Mouse (Mus musculus) lung, postnatal 25 days (tissue): ENCODE data around the gene Klhdc7b.
A peak's percentile ranks its signal among the peaks of the same experiment; 100 is the strongest.

Experiments
- DNase-seq: peaks from one replicate; pipeline ENCODE4 v3.0.0; 2022; ENCODE audit warnings: low spot score

The Klhdc7b gene

DNA sequence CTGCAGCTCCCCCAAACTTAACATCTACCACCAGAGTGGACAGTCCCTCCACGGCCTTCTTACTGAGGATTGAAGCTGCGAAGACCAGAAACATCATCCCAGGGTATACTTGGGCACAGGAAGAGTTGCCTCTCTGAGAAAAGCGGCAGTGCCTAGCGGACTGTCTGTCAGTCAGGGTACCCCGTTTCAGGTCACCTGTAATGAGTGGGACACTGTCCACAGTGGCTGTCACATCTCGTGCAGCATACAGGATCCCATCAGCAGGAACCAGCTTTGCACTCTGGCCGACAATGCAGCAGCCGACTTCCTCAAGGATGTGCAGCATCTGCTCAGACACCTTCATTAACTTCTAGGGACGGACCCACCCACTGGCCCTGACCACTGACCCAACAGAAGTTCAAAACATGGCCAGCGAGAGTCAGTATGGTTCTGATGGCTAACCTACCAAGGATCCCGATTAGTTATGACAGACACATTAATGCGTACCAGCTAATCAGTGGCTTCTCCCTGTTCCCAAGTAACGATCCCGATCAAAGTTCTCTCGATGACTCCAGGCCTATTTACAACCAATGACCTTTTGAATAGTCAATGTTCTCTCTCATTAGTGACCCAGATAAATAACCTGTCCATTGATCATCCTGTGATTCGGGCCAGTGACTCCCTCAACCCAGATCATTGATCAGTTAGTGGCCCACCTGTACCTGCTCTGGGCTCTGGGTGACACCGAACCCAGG lies 9.7 kb upstream of the Klhdc7b start:
- no peak for DNase-seq

DNA sequence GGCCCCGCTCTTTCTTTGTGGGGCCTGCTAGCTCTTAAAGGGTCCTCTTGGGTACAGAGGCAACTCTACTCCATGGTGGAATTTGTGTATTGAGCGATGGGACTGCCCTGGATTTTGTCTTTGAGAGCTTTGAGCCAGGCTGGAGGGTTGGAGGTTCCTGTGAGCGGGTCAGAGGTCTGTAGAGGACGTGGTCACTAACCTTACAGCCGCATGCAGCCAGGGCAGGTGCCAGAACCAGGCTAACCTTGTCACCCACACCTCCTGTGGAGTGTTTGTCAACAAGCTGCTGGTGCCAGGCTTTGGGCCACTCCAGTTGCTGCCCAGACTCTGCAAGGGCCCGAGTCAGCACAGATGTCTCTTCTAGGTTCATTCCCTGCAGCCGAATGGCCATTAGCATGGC lies 8.7 kb upstream of the Klhdc7b start:
- DNase-seq, result no peak

DNA sequence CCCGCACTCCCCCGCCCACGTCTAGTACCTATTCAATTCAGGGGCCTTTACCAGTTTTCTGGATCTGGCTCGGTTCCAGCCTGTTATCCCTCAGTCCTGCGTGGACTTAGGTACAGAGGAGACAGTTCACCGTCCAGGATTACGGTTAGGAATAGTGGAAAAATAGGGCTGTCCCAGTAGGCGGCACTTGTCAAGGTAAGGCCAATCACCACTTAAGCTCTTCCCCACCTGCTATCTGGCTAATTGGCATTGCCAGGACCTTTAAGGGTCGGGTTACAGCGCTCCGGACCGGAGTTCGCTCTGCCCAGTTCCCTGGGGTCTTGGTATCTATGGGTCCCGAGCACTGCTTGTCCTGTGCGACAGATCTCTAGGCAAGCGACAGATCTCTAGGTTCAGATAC lies 7.8 kb upstream of the Klhdc7b start, which contains the start of gene Tymp:
Gene Tymp, minus strand, starts transcription at position 83 of the 400 bp plus-strand sequence.
- DNase-seq, result no peak

DNA sequence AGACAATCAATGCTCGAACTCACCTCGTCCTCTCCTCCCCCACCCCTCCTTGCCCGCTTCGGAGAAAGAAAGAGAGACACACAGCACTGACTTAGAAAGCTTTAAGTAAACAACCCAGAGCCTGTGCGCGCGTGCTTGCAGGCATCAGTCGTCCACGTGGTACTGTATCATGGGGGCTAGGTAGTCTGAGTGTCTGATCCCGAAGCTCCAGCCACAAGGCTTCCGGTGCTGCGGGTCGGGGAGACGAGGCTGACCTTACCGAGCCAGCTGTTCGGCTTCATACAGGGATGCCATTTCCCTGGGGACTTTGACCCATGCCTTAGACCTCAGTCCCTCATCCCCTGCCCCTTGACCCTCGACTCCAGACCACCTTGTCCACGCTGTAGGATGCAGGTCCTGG lies 7.4 kb upstream of the Klhdc7b start:
- no peak for DNase-seq

DNA sequence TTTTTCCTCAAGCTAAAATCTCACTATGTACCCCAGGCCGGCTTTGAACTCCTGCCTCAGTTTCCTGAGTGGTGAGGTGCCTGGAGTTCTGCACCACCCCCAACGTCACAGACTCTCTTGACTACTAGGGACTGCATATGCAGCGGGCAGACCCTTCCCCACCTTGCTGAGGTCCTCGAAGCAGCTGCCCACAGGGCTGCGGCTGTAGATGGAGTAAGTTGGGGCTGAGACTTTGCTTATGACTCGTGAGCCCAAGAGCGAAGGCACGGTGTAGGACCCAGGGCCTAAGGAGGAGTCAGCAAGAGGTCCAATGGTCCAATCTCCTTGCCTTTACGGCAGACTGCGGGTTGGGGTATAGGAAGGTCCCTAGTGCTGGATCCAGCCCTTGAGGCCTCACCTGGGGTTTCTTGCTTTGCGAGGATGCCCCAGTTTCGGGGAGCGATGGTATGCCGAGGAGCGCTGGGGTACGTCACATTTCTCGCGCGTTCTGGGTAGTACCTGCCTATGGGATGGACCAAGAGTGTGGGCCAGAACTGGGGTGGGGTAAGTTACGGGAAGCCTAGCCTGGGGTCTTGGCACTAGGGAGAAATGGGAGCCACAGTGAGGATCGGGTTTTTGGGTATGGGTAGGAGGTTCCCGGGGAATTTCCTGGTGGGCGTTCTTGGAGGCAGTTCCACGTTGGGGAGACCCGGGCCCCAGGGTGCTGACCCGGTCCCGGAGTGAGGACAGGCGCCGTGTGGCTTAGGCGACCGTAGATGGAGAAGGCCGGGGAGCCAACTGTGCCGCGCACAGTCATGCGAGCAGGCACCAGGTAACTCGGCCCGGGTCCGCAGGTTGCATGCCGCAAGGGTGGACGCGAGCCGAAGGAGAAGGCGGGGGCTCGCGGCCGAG lies 6.5 kb upstream of the Klhdc7b start:
- no peak for DNase-seq

DNA sequence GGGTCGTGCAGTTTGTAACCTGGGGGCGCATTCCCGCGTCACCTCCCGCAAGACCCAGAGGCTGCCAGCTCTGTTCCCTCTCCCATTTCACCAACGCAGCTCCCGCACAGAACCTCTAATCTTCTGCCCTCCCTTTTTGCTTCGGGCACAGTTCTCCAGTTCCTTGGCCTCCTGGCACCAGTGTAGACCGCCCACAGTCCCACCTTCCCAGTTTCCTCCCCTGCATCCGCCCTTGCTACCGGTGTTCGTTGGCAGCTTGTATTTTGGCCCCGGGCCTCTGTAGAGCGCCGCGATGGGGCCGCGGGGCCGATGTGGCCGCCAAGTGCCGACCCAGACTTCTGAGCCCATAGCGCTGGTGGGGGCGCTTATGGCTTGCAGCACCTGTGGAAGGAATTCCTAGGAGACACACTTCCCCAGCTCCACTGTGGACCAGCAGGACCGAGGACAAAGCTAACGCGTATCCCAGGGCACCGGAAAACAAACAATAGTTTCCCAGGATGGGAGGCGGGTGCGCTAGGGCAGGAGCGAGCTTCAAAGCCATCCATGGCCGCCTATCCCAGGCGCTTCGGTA lies 5.8 kb upstream of the Klhdc7b start, which contains the start of gene Odf3b:
Gene Odf3b, minus strand, starts transcription at position 452 of the 571 bp plus-strand sequence.
- DNase-seq, result peak; percentile 42

DNA sequence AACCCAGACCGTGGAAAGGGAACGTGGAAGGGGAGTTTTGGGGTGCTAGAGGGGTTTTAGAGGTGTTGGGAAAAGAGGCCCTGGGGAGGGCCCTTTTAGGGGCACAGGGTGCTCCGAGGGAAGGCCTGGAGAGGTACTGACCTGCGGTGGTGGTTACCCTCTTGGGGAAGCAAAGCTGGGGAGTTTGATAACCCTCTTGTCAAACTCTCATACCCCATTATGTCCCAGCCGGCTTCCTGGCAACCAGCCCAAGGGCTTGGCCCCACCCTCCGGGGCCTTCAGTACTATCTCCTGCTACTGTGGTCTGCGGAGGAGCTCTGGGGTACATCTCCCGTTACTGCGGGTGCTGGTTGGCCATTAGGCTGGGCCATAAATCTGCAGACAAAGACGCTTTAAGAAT lies 5.3 kb upstream of the Klhdc7b start:
- DNase-seq, result no peak

DNA sequence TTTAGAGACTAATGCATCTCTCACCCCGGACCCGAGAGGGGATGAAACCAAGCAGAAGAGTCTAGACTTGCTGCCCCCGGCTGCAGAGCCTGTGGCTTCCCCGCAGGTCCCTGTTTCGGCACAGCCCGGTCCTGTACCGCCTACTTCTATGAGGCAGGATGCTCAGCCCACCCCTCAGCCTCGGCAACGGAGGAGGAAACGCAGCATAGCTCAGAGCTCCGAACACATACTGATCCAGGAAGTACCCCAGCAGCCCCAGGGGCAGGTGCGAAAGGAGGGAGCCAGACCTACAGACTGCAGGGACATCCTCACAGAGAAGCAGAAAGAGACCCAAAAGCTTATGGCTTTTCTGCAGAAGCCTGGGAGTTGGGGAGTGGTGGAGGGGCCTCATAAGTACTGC lies 2.4 kb downstream of the Klhdc7b start:
- DNase-seq, result no peak

DNA sequence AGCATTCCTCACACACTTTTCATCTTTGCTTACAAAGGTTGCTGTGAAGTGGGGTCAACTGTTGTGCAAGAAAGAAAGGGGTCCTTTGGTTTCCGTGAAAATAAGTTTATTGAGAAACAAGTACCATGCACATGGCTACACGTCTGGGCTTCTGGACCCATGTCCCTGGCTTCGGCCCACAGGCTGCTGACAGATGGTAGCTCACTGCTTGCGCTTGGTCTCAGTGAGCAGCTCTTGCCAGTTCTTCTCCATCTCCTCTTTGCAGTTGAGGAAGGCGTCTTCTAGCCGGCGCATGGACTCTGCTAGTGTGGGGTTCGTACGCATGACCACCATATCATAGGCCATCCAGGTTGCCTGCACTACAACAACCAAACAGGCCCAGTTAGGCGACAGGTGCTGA lies 5.4 kb downstream of the Klhdc7b start:
- DNase-seq, result no peak

DNA sequence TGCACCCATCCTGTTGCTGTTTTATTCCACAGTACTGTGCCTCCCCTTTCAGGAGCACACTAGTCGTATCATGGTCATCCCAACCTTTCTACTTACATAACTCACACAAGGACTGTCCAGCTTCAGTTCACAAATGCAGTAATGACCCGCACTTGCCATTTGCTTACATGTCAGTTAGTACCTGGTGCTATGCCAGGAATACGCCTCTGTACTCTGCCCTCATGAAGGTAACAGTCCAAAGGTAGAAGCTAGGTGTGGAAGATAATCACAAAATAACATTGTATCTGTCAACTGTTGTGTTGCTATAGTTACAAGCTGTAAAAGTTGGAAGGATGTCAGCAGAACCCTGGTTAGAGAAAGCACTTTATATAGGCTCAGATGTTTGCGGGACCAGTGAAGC lies 12.2 kb downstream of the Klhdc7b start:
- no peak for DNase-seq

DNA sequence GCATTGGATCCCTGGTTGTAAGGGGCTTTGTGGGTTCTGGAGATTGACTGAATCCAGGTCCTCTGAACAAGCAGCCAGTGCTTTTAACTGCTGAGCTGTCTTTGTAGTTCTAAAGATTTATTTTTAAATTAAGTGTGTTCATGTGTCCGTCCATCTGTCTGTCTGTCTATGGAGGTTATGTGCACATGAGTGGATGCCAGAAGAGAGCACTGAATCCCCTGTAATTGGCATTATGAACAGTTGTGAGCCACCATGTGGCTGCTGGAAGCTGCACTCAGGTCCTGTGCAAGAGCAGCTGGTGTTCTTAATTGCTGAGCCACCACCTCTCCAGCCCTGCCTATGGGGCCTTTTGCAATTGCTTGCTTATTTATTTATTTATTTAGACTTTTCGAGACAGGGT lies 13.4 kb downstream of the Klhdc7b start:
- no peak for DNase-seq

DNA sequence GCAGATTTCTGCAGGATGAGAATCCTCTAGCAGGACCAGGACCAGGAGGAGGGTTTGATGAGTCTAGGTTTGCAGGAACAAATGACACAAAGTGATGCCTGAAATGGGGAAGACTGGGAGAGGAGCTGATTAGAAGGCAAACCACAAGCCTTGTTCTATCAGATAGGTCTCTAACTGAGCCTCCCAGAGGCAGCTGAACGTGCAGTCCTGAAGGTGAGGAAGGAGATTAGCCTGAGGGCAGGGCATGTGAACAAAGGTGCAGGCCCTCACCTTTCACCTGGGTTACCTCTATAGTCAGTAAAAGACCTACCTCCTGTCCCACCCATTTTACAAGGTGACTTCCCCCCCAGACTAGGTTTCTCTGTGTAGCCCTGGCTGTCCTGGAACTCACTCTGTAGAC lies 15.0 kb downstream of the Klhdc7b start:
- DNase-seq, result no peak

DNA sequence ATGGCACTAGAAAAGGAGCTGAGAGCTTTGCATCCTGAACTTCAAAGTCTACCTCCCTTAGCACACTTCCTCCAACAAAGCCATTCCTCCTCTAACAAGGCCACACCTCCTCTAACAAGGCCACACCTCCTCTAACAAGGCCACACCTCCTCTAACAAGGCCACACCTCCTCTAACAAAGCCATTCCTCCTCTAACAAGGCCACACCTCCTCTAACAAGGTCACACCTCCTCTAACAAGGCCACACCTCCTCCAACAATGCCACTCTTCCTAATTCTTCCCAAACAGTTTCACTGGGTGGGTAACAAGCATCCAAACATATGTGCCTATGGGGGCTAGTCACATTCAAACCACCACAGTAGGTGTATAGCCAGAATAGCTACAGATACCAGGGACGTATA lies 17.8 kb downstream of the Klhdc7b start:
- DNase-seq, result no peak

DNA sequence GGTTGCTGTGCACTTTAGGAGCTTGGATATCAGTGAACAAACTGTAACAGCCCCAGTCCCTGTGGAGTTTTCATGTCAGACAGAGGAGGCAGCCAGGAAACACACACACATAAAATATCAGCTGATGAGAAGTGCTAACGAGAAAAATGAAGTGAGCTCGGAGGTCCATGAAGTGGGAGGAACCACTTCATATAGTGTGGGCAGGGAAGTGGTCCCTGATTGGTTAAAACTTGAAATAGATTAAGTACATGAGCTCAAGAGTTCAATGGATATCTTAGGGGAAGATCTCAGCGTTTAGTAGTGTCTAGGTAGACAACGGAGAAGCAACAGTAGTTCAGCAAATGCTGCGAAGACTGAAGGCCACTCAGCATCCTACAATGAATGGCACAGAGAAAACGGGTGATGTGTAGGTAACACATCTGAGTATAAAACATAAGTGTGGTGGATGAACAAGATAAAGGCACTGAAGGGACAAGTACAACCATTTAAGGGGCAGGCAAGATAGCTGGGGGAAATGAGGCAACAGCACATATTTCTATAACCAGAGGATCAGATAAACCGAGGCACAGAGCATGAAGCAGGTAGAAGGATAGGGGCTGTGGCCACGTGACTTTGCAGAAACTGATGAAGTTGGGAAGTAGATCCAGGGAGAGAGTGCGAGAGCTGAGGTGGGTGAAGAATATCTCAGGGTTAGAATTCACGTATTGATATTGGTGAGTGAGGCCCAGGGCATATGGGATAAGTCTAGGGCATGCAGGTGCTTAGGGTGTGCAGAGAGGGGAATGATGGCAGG lies 20.3 kb downstream of the Klhdc7b start:
- no peak for DNase-seq

DNA sequence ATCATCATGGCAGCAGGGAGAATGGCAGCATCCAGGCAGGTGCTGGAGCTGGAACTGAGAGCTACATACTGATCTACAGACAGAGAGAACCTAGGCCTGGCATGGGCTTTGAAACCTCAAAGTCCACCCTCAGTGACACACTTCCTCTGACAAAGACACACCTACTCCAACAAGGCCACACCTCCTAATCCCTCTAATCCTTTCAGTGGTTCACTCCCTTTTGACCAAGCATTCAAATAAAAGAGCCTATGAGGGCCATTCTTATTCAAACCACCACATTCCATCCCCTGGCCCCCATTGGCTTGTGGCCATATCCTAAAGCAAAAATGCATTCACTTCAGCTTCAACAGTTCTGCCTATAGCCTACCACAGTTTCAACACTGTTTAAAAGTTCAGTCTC lies 22.0 kb downstream of the Klhdc7b start:
- no peak for DNase-seq

DNA sequence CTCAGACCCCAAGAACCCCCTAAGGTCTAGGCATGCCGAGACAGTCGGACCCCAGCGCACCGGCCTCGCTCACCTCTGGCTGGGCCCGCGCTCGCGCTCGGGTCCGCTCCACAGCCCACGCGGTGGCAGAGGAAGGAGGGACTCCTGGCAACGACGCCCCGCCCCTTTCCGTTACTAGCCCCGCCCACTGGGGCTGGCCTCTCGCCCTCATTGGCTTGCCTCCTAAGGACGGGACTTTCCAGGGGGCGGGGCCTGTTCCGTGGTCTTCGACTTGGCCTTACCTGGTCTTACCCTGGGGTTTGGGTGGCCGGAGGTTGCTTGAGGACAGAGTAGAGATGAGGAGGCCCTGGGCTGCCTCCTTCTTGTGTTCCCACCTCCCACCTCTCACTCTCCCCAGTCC lies 25.4 kb downstream of the Klhdc7b start, which contains the start of gene Syce3:
Gene Syce3, minus strand, starts transcription at position 386 of the 400 bp plus-strand sequence.
- DNase-seq, result no peak

DNA sequence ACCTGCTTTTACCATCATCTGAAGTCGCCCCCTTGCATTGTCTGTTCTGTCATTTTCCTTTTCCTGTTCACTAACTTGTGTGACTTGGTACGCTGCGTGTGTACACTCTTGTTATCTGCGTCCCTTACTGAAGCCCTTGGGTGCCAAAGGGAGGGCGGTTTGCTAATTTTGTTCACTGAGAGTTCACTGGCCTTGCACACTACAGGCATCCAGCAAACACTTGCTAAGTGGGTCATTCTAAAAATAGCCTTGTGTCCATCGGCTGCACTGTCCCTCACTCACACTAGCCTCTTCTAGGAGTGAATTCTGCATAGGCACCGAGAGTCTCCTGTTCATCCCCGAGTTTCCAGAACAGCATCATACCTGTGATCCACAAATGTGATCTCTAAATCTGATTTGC lies 30.6 kb downstream of the Klhdc7b start:
- no peak for DNase-seq

DNA sequence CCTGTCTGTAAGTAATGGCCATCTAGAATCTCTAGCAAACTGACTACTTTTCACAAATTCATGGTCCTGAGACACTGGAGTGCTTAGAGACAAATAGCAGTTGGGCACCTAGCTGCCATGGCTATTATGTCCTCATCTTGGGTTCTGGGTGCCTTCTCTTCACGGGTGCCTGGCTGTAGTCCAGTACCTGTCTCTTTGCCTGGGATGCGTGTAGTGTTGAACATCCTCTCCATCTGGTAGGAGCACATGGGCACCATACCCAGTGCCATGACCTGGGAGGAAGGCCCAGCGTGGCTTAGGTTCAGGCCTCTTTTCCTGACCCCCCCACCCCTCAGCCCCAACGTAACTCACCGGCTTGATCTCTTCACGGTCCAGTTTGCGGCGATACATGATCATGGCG lies 37.2 kb downstream of the Klhdc7b start:
- no peak for DNase-seq

DNA sequence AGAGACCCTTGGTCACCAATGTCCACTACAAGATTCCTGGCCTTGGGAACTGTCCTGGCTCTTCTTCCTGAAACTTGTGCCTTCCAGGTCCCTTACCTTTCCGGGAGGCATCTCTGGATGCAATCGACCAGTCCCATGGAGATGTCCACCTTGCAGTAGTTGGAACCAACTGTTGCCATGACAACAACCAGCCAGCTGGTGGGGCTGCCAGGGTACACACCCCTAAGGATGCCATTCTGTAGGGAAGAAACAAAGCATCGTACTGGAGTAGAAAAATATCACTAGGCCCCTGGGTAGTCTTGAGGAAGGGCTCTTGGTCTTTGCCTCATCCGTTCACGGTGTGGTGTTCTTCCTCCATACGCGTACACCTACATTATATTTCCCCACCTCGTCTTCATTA lies 39.9 kb downstream of the Klhdc7b start:
- no peak for DNase-seq

DNA sequence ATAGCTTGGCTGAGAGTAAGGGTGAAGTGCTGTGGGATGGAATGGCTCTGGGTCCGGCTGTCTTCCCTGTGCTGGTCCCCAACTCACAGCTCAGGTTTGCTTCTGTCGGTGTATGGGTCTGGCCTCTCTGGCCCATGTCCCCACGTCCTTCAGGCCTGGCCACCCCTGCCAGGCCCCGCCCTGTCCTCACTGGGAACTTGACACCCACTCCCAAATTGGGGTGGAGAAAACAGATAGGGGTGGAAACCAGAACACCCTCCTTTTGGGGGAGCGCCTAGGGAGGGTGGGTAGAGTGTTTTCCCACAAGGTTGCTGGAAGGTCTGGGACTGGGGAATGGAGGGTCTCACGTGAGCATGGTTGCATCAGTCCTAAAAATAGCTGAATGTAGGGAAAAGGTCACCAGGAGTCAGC lies 41.0 kb downstream of the Klhdc7b start, which contains the start of gene Cpt1b:
Gene Cpt1b, minus strand, starts transcription at position 153 of the 411 bp plus-strand sequence.
- no peak for DNase-seq

DNA sequence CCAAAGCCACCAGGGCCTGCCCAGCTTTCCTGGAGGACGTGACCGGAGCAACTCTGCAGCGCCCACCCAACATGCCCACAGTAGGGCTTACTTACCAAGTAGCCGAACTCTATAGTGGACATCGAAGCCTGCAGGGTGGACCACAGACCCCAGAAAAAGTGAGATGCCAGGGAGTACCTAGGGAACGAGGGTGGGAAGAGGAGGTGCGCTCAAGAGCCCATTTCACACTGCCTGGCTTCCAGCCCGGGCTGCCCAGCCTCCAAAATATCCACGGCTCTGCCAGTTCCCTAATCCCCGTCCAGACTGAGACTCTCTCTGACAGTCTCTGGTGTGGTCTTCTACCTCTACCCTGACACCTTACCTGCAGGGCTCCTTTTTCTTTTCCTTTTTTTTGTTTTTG lies 42.0 kb downstream of the Klhdc7b start:
- DNase-seq, result no peak
